10 mouse cellular contexts compared by ENCODE assay signal in the genomic region with DNA sequence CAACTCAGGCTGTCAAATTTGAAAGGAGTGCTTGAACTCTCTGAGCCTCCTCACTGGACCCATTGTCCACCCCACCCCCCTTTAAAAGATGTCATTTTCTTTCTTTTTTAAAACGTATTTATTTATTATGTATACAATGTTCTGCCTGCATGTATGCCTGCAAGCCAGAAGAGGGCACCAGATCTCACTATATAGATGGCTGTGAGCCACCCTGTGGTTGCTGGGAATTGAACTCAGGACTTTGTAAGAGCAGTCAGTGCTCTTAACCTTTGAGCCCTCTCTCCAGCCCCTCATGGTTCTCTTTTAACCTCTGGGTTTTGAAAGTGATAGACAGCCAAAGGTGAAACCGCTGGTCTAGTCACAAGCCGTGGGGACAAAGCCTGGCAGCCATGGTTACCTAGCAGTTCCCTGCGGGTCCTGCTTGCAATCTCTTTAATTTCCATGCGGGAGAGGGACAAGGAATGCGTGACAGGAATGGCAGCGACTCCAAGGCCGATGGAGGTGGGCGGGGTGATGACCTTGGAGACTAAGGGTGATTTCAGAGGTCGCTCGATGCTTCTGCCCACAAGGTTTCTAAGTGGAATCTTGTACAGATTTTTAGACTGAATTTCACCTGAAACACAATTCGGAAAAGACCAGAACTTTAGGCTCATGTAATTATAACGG. TPM values are rescaled to one million over a fixed set of nuclear protein-coding genes. Genes with fewer than 3 reads are reported as not detected.
DNase-seq lines count a peak whose midpoint lies in the region; ATAC-seq and TF ChIP-seq lines count a peak whose summit lies in the region.
"Had no signal": no experiment of that assay in that cellular context is flagged by ENCODE, and none has a peak within 500 bp of the region (broad histone marks: within the 10 kb centered on the region; RNA-seq: fewer than 3 reads in every experiment).

No protein-coding gene starts in this region.

- no peaks in the 10 kb centered on the region for H3K9me3 ChIP-seq in liver, embryonic 14.5 days (ENCODE audit: control insufficient read depth, low read length)
- H3K9me3 ChIP-seq in liver, embryonic 11.5 days (ENCODE audit: control insufficient read depth, low read length), result no peaks in the 10 kb centered on the region
- no peaks in the 10 kb centered on the region for H3K9me3 ChIP-seq in MEL (replicated peaks; ENCODE audit: insufficient read depth, low read length)
- H3K9me3 ChIP-seq: limb, embryonic 10.5 days had no signal

- no peak for ATAC-seq in liver, embryonic 14.5 days (ENCODE audit: insufficient read depth)
- no peak for ATAC-seq in liver, embryonic 11.5 days (replicated peaks; ENCODE audit: low FRiP score)
- no peak for ATAC-seq in megakaryocyte-erythroid progenitor cell, adult 5-6 weeks (replicated peaks; ENCODE audit: low FRiP score, low TSS enrichment, poor library complexity, severe bottlenecking)

- peak; percentile 30 for DNase-seq in cerebellum, adult 9-11 months
- no peak for DNase-seq in cerebellum, postnatal 36 days
- DNase-seq in liver, embryonic 14.5 days (ENCODE audit: low read depth in 3 of 3, low spot score in 3 of 3), result no peak
- DNase-seq in liver, embryonic 11.5 days (ENCODE audit: low spot score), result no peak
- peak; percentile 60 for DNase-seq in MEL (ENCODE audit: low read depth, low spot score)
- peak; percentile 63 for DNase-seq in naive thymus-derived CD4-positive, alpha-beta T cell, adult 2 months (ENCODE audit: low read depth)
- DNase-seq in frontal cortex, postnatal 14 days (ENCODE audit: low spot score in 2 of 2), result no peak
- DNase-seq: kidney, postnatal 14 days had no signal

- H3K27me3 ChIP-seq in liver, embryonic 14.5 days (ENCODE audit: control insufficient read depth, insufficient read depth, low read length), result no peaks in the 10 kb centered on the region
- H3K27me3 ChIP-seq in liver, embryonic 11.5 days (replicated peaks; ENCODE audit: control insufficient read depth, insufficient read depth, low read length), result no peaks in the 10 kb centered on the region
- H3K27me3 ChIP-seq in MEL (ENCODE audit: control insufficient read depth in 1 of 2, insufficient read depth in 2 of 2, low read length in 2 of 2), result no peaks in the 10 kb centered on the region; a peak in 1 of 4 replicates

- TF ChIP-seq EP300 in liver, embryonic 14.5 days (IDR thresholded peaks at IDR 0.05; ENCODE audit: low read depth), result no peak
- TF ChIP-seq EP300 in MEL (IDR thresholded peaks at IDR 0.05; ENCODE audit: low read depth in 1 of 2, low read length in 2 of 2), result no peak

- H3K4me1 ChIP-seq in liver, embryonic 14.5 days (replicated peaks; ENCODE audit: control insufficient read depth in 2 of 2, insufficient read depth in 2 of 2, low read length in 1 of 2), result no peaks in the 10 kb centered on the region
- no peaks in the 10 kb centered on the region for H3K4me1 ChIP-seq in liver, embryonic 11.5 days (replicated peaks; ENCODE audit: control insufficient read depth, insufficient read depth, low read length)
- H3K4me1 ChIP-seq in MEL (ENCODE audit: control insufficient read depth in 1 of 2, insufficient read depth in 2 of 2, low read length in 2 of 2), result no peaks in the 10 kb centered on the region

- 49% methylated on average over 13 of the region's 13 CpGs for WGBS in liver, embryonic 14.5 days (ENCODE audit: insufficient replicate concordance)
- WGBS in liver, embryonic 11.5 days, result 57% methylated on average over 13 of the region's 13 CpGs

- peak; percentile 62 for TF ChIP-seq RAD21 in MEL (IDR thresholded peaks at IDR 0.05; ENCODE audit: low read depth, low read length)

- no peaks in the 10 kb centered on the region for H3K36me3 ChIP-seq in liver, embryonic 14.5 days (replicated peaks; ENCODE audit: control insufficient read depth, insufficient read depth, low read depth)
- no peaks in the 10 kb centered on the region for H3K36me3 ChIP-seq in liver, embryonic 11.5 days (ENCODE audit: control insufficient read depth, insufficient read depth, low read length)
- no peaks in the 10 kb centered on the region for H3K36me3 ChIP-seq in MEL (ENCODE audit: control insufficient read depth in 1 of 2, insufficient read depth in 2 of 2, low read length in 2 of 2)
- H3K36me3 ChIP-seq: limb, embryonic 10.5 days had no signal

- no peak overlapping the region for H3K4me3 ChIP-seq in liver, embryonic 14.5 days (ENCODE audit: insufficient read depth in 1 of 2, low read depth in 2 of 2, low read length in 2 of 2)
- no peak overlapping the region for H3K4me3 ChIP-seq in liver, embryonic 11.5 days (ENCODE audit: low read depth, low read length)
- H3K4me3 ChIP-seq in MEL (ENCODE audit: control insufficient read depth in 1 of 2, insufficient read depth in 1 of 2, low read depth in 2 of 2, low read length in 2 of 2), result no peak overlapping the region
- H3K4me3 ChIP-seq: limb, embryonic 10.5 days had no signal

- no peak overlapping the region for H3K4me2 ChIP-seq in liver, embryonic 14.5 days (ENCODE audit: low read depth)
- no peak overlapping the region for H3K4me2 ChIP-seq in liver, embryonic 11.5 days

- H3K79me2 ChIP-seq in MEL (ENCODE audit: control insufficient read depth, insufficient read depth, low read length, poor library complexity), result no peaks in the 10 kb centered on the region

- TF ChIP-seq POLR2A in MEL (IDR thresholded peaks at IDR 0.05; ENCODE audit: control insufficient read depth in 1 of 2, insufficient read depth in 1 of 2, low read depth in 1 of 2, low read length in 2 of 2, poor library complexity in 1 of 2), result no peak

- TF ChIP-seq CTCF in liver, embryonic 14.5 days (IDR thresholded peaks at IDR 0.05; ENCODE audit: low read depth), result peak; percentile 68
- TF ChIP-seq CTCF in MEL (IDR thresholded peaks at IDR 0.05 in 2 of 3, conservative IDR thresholded peaks at IDR 0.05 in 1 of 3; ENCODE audit: control insufficient read depth in 1 of 3, insufficient read depth in 1 of 3, low read depth in 2 of 3, low read length in 3 of 3, poor library complexity in 1 of 3, severe bottlenecking in 1 of 3), result peak; percentile 53 to 70 (median 58)

- no peak overlapping the region for H3K9ac ChIP-seq in liver, embryonic 14.5 days (replicated peaks)
- H3K9ac ChIP-seq in liver, embryonic 11.5 days (ENCODE audit: low read depth, low read length), result no peak overlapping the region
- no peak overlapping the region for H3K9ac ChIP-seq in MEL (ENCODE audit: control insufficient read depth, low read depth, low read length, poor library complexity, severe bottlenecking)

- no peak overlapping the region for H3K27ac ChIP-seq in liver, embryonic 14.5 days
- no peak overlapping the region for H3K27ac ChIP-seq in liver, embryonic 11.5 days (ENCODE audit: low read depth, low read length)
- H3K27ac ChIP-seq in MEL (ENCODE audit: control insufficient read depth, low read depth, low read length), result no peak overlapping the region
- H3K27ac ChIP-seq: limb, embryonic 10.5 days had no signal

TF ChIP-seq in MEL, 35 proteins besides CTCF, POLR2A, EP300 and RAD21:
- no peak for TF ChIP-seq ZMIZ1 (IDR thresholded peaks at IDR 0.05; ENCODE audit: low read depth, low read length)
- TF ChIP-seq SMC3 (IDR thresholded peaks at IDR 0.05; ENCODE audit: low read depth, low read length), result peak; percentile 59
- TF ChIP-seq ZC3H11A (IDR thresholded peaks at IDR 0.05; ENCODE audit: low read depth, low read length), result peak; percentile 59

RNA-seq across cellular contexts. Expression of a gene that starts 8.4 kb away (rescaled TPM):
- 5.1 and 7.2 TPM in 2 replicates for polyA plus RNA-seq in liver, embryonic 14.5 days (2012; rRNA removed)
- 4.9 and 6.8 TPM in 2 replicates for polyA plus RNA-seq in liver, embryonic 14.5 days (2014; fragmentation: Nextera tagmentation; extraction: Ambion mirVana)
- 15.0 TPM in 2 replicates for polyA plus RNA-seq in liver, embryonic 11.5 days (2014; fragmentation: Nextera tagmentation; extraction: Ambion mirVana)
- 7.4 and 7.8 TPM in 2 replicates for total RNA-seq in MEL (2012; rRNA removed)
- polyA plus RNA-seq in MEL (2012; ENCODE audit: insufficient read depth in 1 of 2, insufficient read length in 2 of 2, low read depth in 1 of 2, low replicate concordance in 2 of 2, missing spikeins in 1 of 2), result 10 to 100 TPM in 1 of 2 experiments, not detected in 1; 16.0 TPM
- total RNA-seq in megakaryocyte-erythroid progenitor cell, adult 5-6 weeks (2014; fragmentation: Nextera tagmentation), result 15.5 and 27.2 TPM in 2 replicates
- total RNA-seq in megakaryocyte-erythroid progenitor cell, adult 5-6 weeks (2017), result 3.4 and 4.8 TPM in 2 replicates

RNA-seq across cellular contexts. Expression of a gene that starts 28.9 kb away (rescaled TPM):
- 1.9 and 2.5 TPM in 2 replicates for polyA plus RNA-seq in liver, embryonic 14.5 days (2012; rRNA removed)
- polyA plus RNA-seq in liver, embryonic 14.5 days (2014; fragmentation: Nextera tagmentation; extraction: Ambion mirVana), result 1.1 and 1.8 TPM in 2 replicates
- polyA plus RNA-seq in liver, embryonic 11.5 days (2014; fragmentation: Nextera tagmentation; extraction: Ambion mirVana), result 6.1 and 6.7 TPM in 2 replicates
- 13.5 and 17.9 TPM in 2 replicates for total RNA-seq in MEL (2012; rRNA removed)
- 10 to 100 TPM in 1 of 2 experiments, not detected in 1; 14.2 TPM for polyA plus RNA-seq in MEL (2012; ENCODE audit: insufficient read depth in 1 of 2, insufficient read length in 2 of 2, low read depth in 1 of 2, low replicate concordance in 2 of 2, missing spikeins in 1 of 2)
- total RNA-seq in megakaryocyte-erythroid progenitor cell, adult 5-6 weeks (2014; fragmentation: Nextera tagmentation), result 5.1 and 12.6 TPM in 2 replicates
- total RNA-seq in megakaryocyte-erythroid progenitor cell, adult 5-6 weeks (2017), result 6.3 and 7.9 TPM in 2 replicates

RNA-seq across cellular contexts. Expression of a gene that starts 28.9 kb away (rescaled TPM):
- 311 and 646 TPM in 2 replicates for polyA plus RNA-seq in liver, embryonic 14.5 days (2012; rRNA removed)
- 144 and 162 TPM in 2 replicates for polyA plus RNA-seq in liver, embryonic 14.5 days (2014; fragmentation: Nextera tagmentation; extraction: Ambion mirVana)
- polyA plus RNA-seq in liver, embryonic 11.5 days (2014; fragmentation: Nextera tagmentation; extraction: Ambion mirVana), result 276 and 295 TPM in 2 replicates
- 1,806 and 1,842 TPM in 2 replicates for total RNA-seq in MEL (2012; rRNA removed)
- 100 to 1,000 TPM in 1 of 2 experiments, not detected in 1; 116 TPM for polyA plus RNA-seq in MEL (2012; ENCODE audit: insufficient read depth in 1 of 2, insufficient read length in 2 of 2, low read depth in 1 of 2, low replicate concordance in 2 of 2, missing spikeins in 1 of 2)
- 3,260 and 3,361 TPM in 2 replicates for total RNA-seq in megakaryocyte-erythroid progenitor cell, adult 5-6 weeks (2014; fragmentation: Nextera tagmentation)
- total RNA-seq in megakaryocyte-erythroid progenitor cell, adult 5-6 weeks (2017), result 3,030 and 3,103 TPM in 2 replicates

Comparison
In these comparisons a context has a peak if more than half of its experiments do, and no peak if none do; other contexts are left out.
1. DNase-seq: peak in cerebellum, adult 9-11 months (single experiment), MEL (single experiment) and naive thymus-derived CD4-positive, alpha-beta T cell, adult 2 months (single experiment); none in cerebellum, postnatal 36 days (0 of 2), liver, embryonic 14.5 days (0 of 3), liver, embryonic 11.5 days (single experiment) and frontal cortex, postnatal 14 days (0 of 2).